Mouse (Mus musculus) ES-Bruce4 (cell line): ENCODE measurements around the gene Gm21969.

Experiments used
- CTCF ChIP-seq: IDR thresholded peaks from one replicate; pipeline ENCODE4 v1.8.1; 2011; ENCODE audit warnings: low read depth, low read length
- EP300 ChIP-seq: IDR thresholded peaks from 2 replicates; pipeline ENCODE4 v1.6.1; 2011; ENCODE audit warnings: low read depth, low read length; ENCODE audit not compliant: insufficient read depth

- TF ChIP-seq EP300 (no peak), CTCF (no peak)
These were observed 72.7 kb downstream of the Gm21969 start for GRCm38 (mm10) chr4:139675696-139676095.
